Mouse (Mus musculus): ENCODE data around the gene Gm28539. TPM values are rescaled to one million over a fixed set of nuclear protein-coding genes. Genes with fewer than 3 reads are reported as not detected.
A peak's percentile ranks its signal among the peaks of the same experiment; 100 is the strongest.

Gene Gm28539
- polyA plus RNA-seq (2012; ENCODE audit: insufficient read depth, insufficient read length, missing spikeins): not detected in 2 replicates

- peak within 1 kb of the TSS; percentile 91 for H3K4me3 ChIP-seq (ENCODE audit: insufficient read depth, low read length)
- H3K27ac ChIP-seq (ENCODE audit: insufficient read depth, low read depth, low read length): no peak within 1 kb of the TSS
- TF ChIP-seq CTCF (IDR thresholded peaks at IDR 0.05; ENCODE audit: low read depth, low read length) (no peak), POLR2A (IDR thresholded peaks at IDR 0.05; ENCODE audit: borderline replicate concordance, low read depth, low read length) (no peak)
- peaks cover 3% of the 10 kb centered on the region; the same call in 1 of the 2 replicates for H3K4me1 ChIP-seq (ENCODE audit: control insufficient read depth, insufficient read depth, low read length)
Measured at GRCm38 (mm10) chr16:18836468-18837208, at the start of gene Gm28539, which contains the start of gene 2510002D24Rik. Gm28539 (plus strand) TSS chr16:18836584. 2510002D24Rik (plus strand) TSS chr16:18836578.

- Histone ChIP-seq H3K4me3 (ENCODE audit: insufficient read depth, low read length) (no peak overlapping the region), H3K27ac (ENCODE audit: insufficient read depth, low read depth, low read length) (no peak overlapping the region), H3K4me1 (ENCODE audit: control insufficient read depth, insufficient read depth, low read length) (peaks cover 17% of the 10 kb centered on the region)
- no peak for TF ChIP-seq CTCF (IDR thresholded peaks at IDR 0.05; ENCODE audit: low read depth, low read length)
- TF ChIP-seq POLR2A (IDR thresholded peaks at IDR 0.05; ENCODE audit: borderline replicate concordance, low read depth, low read length): no peak
Measured at GRCm38 (mm10) chr16:18786652-18787051, 49.7 kb upstream of the Gm28539 start.

DNA sequence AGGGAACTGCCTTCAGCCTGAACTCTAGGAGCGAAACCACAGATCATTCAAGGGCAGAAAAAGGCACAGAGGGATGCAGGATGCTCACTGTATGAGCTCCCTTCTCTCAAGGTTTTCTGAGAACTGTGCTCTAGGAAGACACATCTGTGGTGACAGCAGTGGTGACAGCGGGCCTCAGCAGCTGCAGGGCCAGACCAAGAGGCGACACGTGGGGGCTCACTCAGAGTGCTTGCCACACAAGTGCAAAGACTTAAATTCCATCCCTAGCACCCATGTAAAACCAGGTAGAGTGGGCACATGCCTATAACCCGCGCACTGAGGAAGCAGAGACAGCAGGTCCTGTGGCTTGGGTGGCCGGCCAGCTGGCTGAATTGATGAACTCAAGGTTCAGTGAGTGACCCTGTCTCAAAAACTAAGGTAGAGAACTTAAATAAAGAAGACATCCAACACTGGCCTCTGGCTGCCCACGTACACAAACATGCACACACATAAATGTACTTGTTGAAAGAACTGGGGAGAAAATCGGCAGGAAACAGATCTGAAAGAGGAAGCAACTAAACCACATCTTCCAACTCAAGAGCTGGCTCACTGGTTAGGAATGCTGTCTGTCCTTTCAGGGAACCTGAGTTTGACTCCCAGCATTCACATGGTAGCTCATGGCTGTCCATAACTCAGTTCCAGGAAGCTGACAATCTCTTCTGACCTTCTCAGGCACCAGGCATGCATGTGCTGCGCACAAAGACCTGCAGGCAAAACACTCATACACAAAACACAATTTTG, 47.6 kb upstream of the Gm28539 start:
- Histone ChIP-seq H3K27ac (ENCODE audit: insufficient read depth, low read depth, low read length) (peak overlapping the region; percentile 66), H3K4me3 (ENCODE audit: insufficient read depth, low read length) (no peak overlapping the region), H3K4me1 (ENCODE audit: control insufficient read depth, insufficient read depth, low read length) (peaks cover 17% of the 10 kb centered on the region)
- TF ChIP-seq POLR2A (IDR thresholded peaks at IDR 0.05; ENCODE audit: borderline replicate concordance, low read depth, low read length): no peak
- no peak for TF ChIP-seq CTCF (IDR thresholded peaks at IDR 0.05; ENCODE audit: low read depth, low read length)

- TF ChIP-seq POLR2A (IDR thresholded peaks at IDR 0.05; ENCODE audit: borderline replicate concordance, low read depth, low read length): no peak
- TF ChIP-seq CTCF (IDR thresholded peaks at IDR 0.05; ENCODE audit: low read depth, low read length): no peak
Measured at GRCm38 (mm10) chr16:18795223-18795899, 41.0 kb upstream of the Gm28539 start.

GRCm38 (mm10) chr16:18796645-18797044, 39.7 kb upstream of the Gm28539 start:
- H3K4me1 ChIP-seq (ENCODE audit: control insufficient read depth, insufficient read depth, low read length): no peaks in the 10 kb centered on the region
- H3K27ac ChIP-seq (ENCODE audit: insufficient read depth, low read depth, low read length): no peak overlapping the region
- no peak for TF ChIP-seq CTCF (IDR thresholded peaks at IDR 0.05; ENCODE audit: low read depth, low read length)
- TF ChIP-seq POLR2A (IDR thresholded peaks at IDR 0.05; ENCODE audit: borderline replicate concordance, low read depth, low read length): no peak
- no peak overlapping the region for H3K4me3 ChIP-seq (ENCODE audit: insufficient read depth, low read length)

More at GRCm38 (mm10) chr16:18795223-18795899, 41.0 kb upstream of the Gm28539 start:
- Histone ChIP-seq H3K4me3 (ENCODE audit: insufficient read depth, low read length) (no peak overlapping the region), H3K4me1 (ENCODE audit: control insufficient read depth, insufficient read depth, low read length) (no peaks in the 10 kb centered on the region), H3K27ac (ENCODE audit: insufficient read depth, low read depth, low read length) (no peak overlapping the region)

DNA sequence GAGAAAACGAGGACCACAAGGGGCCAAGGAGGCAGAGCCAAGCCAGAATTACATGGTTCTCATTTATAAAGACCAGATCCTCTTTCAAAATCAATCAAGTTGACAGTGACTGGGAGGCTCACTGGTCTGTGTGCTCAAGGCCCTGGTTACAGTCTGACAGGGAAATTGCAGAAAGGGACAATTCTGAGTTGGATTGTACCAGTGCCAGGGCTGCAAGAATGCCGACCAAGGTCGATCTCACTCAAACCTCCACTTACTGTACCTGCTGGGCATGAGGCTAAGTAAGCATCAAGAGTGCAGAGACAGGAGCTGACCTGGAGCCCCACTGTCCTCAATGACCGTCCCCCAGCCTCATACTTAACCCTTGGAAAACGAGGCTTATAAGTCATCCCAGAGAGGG, 38.2 kb upstream of the Gm28539 start:
- TF ChIP-seq POLR2A (IDR thresholded peaks at IDR 0.05; ENCODE audit: borderline replicate concordance, low read depth, low read length) (no peak), CTCF (IDR thresholded peaks at IDR 0.05; ENCODE audit: low read depth, low read length) (no peak)
- no peak overlapping the region for H3K4me3 ChIP-seq (ENCODE audit: insufficient read depth, low read length)
- no peak overlapping the region for H3K27ac ChIP-seq (ENCODE audit: insufficient read depth, low read depth, low read length)
- H3K4me1 ChIP-seq (ENCODE audit: control insufficient read depth, insufficient read depth, low read length): no peaks in the 10 kb centered on the region

- TF ChIP-seq CTCF (IDR thresholded peaks at IDR 0.05; ENCODE audit: low read depth, low read length) (peak; percentile 35; the same call in 1 of the 2 replicates), POLR2A (IDR thresholded peaks at IDR 0.05; ENCODE audit: borderline replicate concordance, low read depth, low read length) (no peak)
- Histone ChIP-seq H3K27ac (ENCODE audit: insufficient read depth, low read depth, low read length) (no peak overlapping the region), H3K4me3 (ENCODE audit: insufficient read depth, low read length) (no peak overlapping the region), H3K4me1 (ENCODE audit: control insufficient read depth, insufficient read depth, low read length) (no peaks in the 10 kb centered on the region)
Measured at GRCm38 (mm10) chr16:18798841-18799240, 37.5 kb upstream of the Gm28539 start.

GRCm38 (mm10) chr16:18805746-18806145, 30.6 kb upstream of the Gm28539 start:
- Histone ChIP-seq H3K27ac (ENCODE audit: insufficient read depth, low read depth, low read length) (no peak overlapping the region), H3K4me3 (ENCODE audit: insufficient read depth, low read length) (no peak overlapping the region), H3K4me1 (ENCODE audit: control insufficient read depth, insufficient read depth, low read length) (peaks cover 5% of the 10 kb centered on the region)
- no peak for TF ChIP-seq CTCF (IDR thresholded peaks at IDR 0.05; ENCODE audit: low read depth, low read length)
- TF ChIP-seq POLR2A (IDR thresholded peaks at IDR 0.05; ENCODE audit: borderline replicate concordance, low read depth, low read length): no peak

- Histone ChIP-seq H3K4me3 (ENCODE audit: insufficient read depth, low read length) (no peak overlapping the region), H3K4me1 (ENCODE audit: control insufficient read depth, insufficient read depth, low read length) (peaks cover 9% of the 10 kb centered on the region), H3K27ac (ENCODE audit: insufficient read depth, low read depth, low read length) (peak overlapping the region; percentile 41)
- TF ChIP-seq CTCF (IDR thresholded peaks at IDR 0.05; ENCODE audit: low read depth, low read length) (no peak), POLR2A (IDR thresholded peaks at IDR 0.05; ENCODE audit: borderline replicate concordance, low read depth, low read length) (no peak)
Measured at GRCm38 (mm10) chr16:18809001-18809400, 27.4 kb upstream of the Gm28539 start.

Data from bone marrow macrophage, adult 2 months (primary cell).